Mouse (Mus musculus) olfactory bulb, adult 2 months (tissue): ENCODE results near the gene Rnf13. TPM values are rescaled to one million over a fixed set of nuclear protein-coding genes. Genes with fewer than 3 reads are reported as not detected.

ENCODE experiments used
- H3K27ac ChIP-seq: fragments of 200-500 bp; 2 replicates; pipeline ENCODE4 v1.5.1; 2012; ENCODE audit warnings: low read depth, low read length; ENCODE audit not compliant: insufficient read depth
- H3K4me1 ChIP-seq: fragments of 200-500 bp; 2 replicates; pipeline ENCODE4 v1.6.1; 2012; ENCODE audit warnings: low read length; ENCODE audit not compliant: control insufficient read depth, insufficient read depth
- H3K4me3 ChIP-seq: fragments of 200-500 bp; 2 replicates; pipeline ENCODE4 v1.5.1; 2012; ENCODE audit warnings: mild to moderate bottlenecking, low read depth, low read length, moderate library complexity; ENCODE audit not compliant: insufficient read depth
- CTCF ChIP-seq: fragments of 200-500 bp; IDR thresholded peaks from 2 replicates; pipeline ENCODE4 v1.5.1; 2012; ENCODE audit warnings: low read depth, mild to moderate bottlenecking, low read length, moderate library complexity; ENCODE audit not compliant: insufficient read depth
- POLR2A ChIP-seq: fragments of 200-500 bp; IDR thresholded peaks from 2 replicates; pipeline ENCODE4 v1.6.1; 2012; ENCODE audit warnings: mild to moderate bottlenecking, low read depth, low read length, moderate library complexity; ENCODE audit not compliant: insufficient read depth
- WGBS: fragments of 180-500 bp; shearing (Covaris S2); methylation state at CpG from one replicate; pipeline ENCODE4 v1.1.7; 2018; 5-methylcytosine and 5-hydroxymethylcytosine counted together
- polyA plus RNA-seq: library from polyadenylated mRNA; stranded (reverse); fragments of >200 nt; gene quantifications from 2 replicates; pipeline ENCODE4 v1.2.4, GENCODE M21; 2012; ENCODE audit warnings: low replicate concordance; ENCODE audit not compliant: missing spikeins, insufficient read depth, insufficient read length

Rnf13 gene
- polyA plus RNA-seq = 403 TPM in 1 of 2 replicates, not detected in the other

DNA sequence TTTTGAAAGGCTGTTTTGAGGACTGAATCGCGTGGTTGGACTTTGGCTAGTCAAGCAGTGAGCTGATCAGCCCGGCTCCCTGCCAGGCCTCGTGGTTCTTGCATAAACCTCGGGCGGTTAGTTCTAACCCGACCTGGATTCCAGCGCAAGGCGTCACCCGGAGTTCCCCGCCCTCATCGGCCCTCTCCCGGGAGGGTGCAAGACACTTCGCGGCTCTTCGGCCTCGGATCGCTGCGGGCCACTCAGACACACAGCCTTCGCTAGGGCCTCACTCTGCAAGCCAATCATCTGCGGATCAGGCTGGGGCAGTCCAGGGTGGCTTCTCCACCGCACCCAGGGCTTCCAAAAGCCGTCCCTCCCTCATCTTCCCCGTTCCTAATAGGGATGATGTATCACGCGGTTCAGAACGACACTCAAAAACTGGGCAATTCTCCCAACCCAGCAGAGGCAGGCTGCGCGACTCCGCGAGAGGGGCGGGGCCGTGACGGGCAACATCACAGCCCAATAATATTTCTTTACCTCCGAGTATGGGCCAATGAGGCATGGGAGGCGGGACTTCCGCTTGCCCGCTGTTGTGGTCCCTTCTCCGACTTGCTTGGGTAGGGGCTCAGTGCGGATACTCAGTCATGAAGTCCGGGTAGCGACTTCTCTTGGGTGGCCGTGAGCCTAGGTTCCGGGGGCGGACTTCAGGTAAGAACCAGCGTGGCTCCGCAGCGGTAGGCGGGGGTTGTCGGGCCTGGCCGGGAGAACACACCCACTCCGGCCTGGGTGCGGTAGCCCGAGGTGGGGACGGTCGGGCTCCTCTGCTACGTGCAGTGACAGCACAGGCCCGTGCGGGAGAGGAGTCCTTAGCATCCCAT, at the start of gene Rnf13:
Rnf13 (plus strand) TSS at position 552 of the 860 bp plus-strand sequence.
- TF ChIP-seq POLR2A = no peak
- TF ChIP-seq CTCF = no peak

DNA sequence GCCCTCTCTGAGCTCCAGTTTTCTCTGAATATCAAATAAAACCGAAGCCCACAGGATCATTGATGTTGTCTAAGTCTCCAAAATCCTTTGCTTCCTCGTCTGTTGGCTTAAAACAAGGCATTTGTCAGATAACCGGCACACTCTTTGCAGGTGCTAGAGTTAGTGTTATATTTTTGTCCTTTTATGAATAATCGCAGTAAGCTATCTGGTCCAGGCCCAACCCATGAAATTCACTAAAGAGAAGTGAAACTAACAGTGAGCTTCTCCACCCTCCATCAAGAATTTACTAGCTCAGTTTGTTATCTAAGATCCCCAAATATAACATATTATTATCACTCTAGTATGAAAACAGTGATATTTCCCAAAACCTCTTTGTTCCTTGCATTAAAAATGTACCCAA, 44.1 kb upstream of the Rnf13 start:
- TF ChIP-seq CTCF (no peak), POLR2A (no peak)
- Histone ChIP-seq H3K27ac (no peak overlapping the region), H3K4me1 (no peaks in the 10 kb centered on the region), H3K4me3 (no peak overlapping the region)
- 88% methylated on average over 4 of the region's 4 CpGs for WGBS

More for the DNA sequence above, at the start of gene Rnf13:
- H3K4me1 ChIP-seq = no peaks in the 10 kb centered on the region
- WGBS = under 1% methylated on average over 59 of the region's 59 CpGs
- peak within 1 kb of the TSS; percentile 92 for H3K4me3 ChIP-seq
- peak within 1 kb of the TSS; percentile 65 for H3K27ac ChIP-seq

DNA sequence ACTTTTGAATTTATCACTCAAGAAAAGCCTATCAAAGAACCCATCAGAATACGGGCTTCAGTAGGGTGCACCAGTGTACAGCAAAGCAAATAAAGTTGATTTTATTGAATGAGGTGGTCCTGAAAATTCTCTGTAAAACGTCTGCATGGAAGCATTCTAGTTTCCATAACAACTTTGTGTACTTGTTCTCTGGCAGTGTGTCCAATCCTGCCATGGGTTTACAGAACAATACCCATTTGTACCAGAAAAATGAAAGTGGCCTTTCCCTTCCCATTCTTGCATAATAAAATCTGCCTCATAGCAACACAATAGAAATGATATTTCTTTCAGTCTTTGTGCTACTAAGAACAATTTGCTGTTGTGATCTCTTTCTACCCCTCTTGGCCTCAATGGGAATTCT, 43.1 kb upstream of the Rnf13 start, which contains the start of gene Ankub1:
Ankub1 (minus strand) TSS at position 81 of the 400 bp plus-strand sequence.
- no peak within 1 kb of the TSS for H3K27ac ChIP-seq
- H3K4me1 ChIP-seq = no peaks in the 10 kb centered on the region
- TF ChIP-seq CTCF (no peak), POLR2A (no peak)
- no peak within 1 kb of the TSS for H3K4me3 ChIP-seq
- WGBS = 45% methylated on average over 2 of the region's 2 CpGs

DNA sequence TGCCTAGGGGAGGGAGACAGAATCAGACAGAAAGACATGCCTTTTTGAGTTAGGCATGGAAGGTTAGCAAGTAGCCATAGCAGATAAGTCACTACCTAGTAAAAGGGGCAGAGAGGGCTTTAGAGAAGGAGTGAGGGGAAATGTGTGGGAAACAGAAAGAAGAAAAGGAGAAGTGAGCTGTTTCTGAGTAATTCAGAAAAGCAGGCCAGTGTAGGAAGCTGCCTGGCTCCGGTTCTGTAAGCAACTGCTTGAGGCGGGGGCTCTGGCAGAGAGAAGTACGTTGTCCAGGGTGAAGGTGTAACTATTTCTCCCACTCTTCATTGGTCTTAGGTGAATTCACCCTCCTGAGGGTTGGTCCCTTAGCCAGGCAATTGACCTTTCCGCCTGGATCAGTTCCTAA, 39.6 kb upstream of the Rnf13 start:
- WGBS = 87% methylated on average over 4 of the region's 4 CpGs

DNA sequence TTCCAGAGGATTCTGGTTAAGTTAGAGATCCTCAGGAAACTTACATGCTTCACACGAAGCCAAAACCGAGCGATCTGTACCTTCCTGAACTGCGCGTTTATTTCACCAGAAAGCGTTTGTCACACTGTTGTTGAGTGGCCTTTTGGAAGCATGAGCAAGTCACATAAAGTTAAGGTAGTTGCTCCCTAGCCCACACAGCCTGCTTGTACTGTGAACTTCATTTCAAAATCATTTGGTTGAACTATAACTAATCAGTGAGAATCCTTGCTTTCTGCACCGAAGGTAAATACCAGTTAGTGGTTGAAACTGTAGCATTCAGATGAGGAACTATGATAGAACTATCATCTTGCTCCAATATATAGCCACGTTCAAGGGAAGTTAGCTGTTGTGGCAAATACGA, 39.1 kb upstream of the Rnf13 start:
- no peak overlapping the region for H3K27ac ChIP-seq
- H3K4me3 ChIP-seq = no peak overlapping the region
- H3K4me1 ChIP-seq = no peaks in the 10 kb centered on the region
- no peak for TF ChIP-seq POLR2A
- no peak for TF ChIP-seq CTCF
- WGBS = 94% methylated on average over 9 of the region's 9 CpGs

More for the DNA sequence above, 39.6 kb upstream of the Rnf13 start:
- TF ChIP-seq CTCF (no peak), POLR2A (no peak)
- Histone ChIP-seq H3K4me3 (no peak overlapping the region), H3K27ac (no peak overlapping the region), H3K4me1 (no peaks in the 10 kb centered on the region)

DNA sequence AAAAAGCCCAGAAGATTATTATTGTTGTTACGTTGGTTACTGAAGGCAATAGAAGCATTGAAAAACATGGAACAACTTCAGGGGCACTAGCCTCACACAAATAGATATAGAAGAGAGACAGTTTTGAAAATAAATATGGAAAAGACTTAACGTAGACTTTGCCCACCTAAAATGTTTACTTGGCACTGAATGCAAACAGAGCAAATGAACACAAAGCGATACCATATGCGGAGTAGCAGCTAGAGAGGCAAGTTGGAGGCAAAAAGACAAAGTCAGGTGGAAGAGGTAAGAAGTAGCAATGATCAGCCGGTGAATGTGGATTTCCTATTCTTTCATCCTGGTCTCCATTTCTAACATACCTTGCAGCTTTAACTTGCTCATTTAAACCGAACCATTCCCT, 21.7 kb upstream of the Rnf13 start:
- Histone ChIP-seq H3K4me1 (no peaks in the 10 kb centered on the region), H3K27ac (no peak overlapping the region), H3K4me3 (no peak overlapping the region)
- 93% methylated on average over 6 of the region's 6 CpGs for WGBS
- no peak for TF ChIP-seq CTCF
- TF ChIP-seq POLR2A = no peak

DNA sequence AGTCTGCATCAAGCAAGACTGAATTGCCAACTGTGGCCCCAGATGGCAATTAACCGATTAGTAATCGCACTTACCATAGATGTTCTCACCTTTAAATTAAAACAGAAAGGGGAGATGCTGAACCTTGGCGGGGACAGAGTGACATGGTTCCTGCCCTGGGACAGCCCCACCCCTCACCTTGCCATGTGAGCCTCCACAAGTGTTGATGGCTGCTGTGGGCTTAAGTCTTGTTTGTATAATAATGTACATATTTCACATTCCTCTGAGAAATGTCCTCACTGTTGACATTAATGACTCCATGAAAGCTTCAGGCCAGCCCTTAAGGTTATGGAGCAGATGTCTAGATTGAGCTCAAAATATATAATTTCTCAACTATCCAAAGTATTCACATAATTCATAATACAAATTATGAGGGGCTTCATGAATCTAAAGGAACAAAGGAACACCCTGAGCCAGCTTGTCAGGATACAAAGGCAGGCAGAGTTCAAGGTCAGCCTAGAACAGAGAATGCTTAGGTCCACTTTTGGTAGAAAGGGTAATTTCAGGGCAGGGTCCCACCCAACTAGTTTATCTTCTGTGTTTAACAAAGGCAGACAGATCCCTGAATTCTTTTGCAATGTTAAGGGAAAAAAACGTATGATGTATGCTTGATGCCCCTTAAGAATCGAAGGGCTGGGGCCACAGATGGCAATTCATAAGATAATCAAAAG, 3.5 kb upstream of the Rnf13 start:
- no peak for TF ChIP-seq CTCF
- no peak for TF ChIP-seq POLR2A
- WGBS = 94% methylated on average over 5 of the region's 5 CpGs
- no peak overlapping the region for H3K4me3 ChIP-seq
- no peak overlapping the region for H3K27ac ChIP-seq
- H3K4me1 ChIP-seq = no peaks in the 10 kb centered on the region

DNA sequence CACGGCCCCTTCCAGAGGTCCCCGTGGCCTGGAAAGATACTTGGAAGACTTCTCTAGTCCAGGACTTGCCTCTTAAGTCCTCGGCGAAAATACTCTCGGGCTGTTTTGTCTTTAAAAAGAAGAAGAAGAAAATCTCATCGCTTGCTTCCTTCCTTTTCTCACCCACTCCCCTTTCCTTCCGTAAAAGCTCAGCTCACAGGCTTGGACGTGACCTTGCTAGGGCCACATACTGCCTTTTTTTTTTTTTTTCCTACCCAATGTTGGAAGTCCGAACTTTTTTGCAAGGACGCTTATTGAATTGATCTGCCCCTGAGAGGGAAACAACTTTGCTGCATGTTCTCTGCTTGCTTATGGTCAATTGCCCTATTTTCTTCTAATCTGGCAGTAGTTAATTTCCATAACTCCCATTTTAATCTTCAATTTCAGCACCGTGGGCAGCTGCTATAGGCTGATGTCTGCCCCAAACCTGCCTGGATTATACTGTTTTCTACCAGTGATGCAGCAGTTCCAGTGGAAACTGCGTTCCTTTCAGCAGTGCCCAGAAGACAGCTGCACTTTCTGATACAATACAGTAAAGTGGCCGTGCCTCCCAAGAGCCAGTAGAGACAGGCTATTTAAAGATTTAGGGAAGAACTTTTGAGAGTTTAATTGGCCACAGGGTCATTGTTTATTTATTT, 695 bp downstream of the Rnf13 start:
- WGBS = under 1% methylated on average over 13 of the region's 13 CpGs
- TF ChIP-seq CTCF (no peak), POLR2A (no peak)
- Histone ChIP-seq H3K4me3 (peak overlapping the region; percentile 92), H3K4me1 (no peaks in the 10 kb centered on the region), H3K27ac (peak overlapping the region; percentile 63)
